Mouse (Mus musculus): ENCODE results near the gene B3galnt1. TPM values are rescaled to one million over a fixed set of nuclear protein-coding genes. Genes with fewer than 3 reads are reported as not detected.

Gene B3galnt1
- polyA plus RNA-seq, 1 experiment from 2014 or later: 39.2 TPM

GRCm38 (mm10) chr3:69532687-69533086 is 66.1 kb downstream of the B3galnt1 start:
- H3K9me3 ChIP-seq (replicated peaks; ENCODE audit: control insufficient read depth, low read length): no peaks in the 10 kb centered on the region
- H3K27ac ChIP-seq (ENCODE audit: low read length): no peak overlapping the region; the same call in 1 of the 2 replicates
- ATAC-seq (ENCODE audit: insufficient read depth, low FRiP score): peak; percentile 86
- no peak overlapping the region for H3K4me2 ChIP-seq (ENCODE audit: low read depth, low read length)
- no peaks in the 10 kb centered on the region for H3K27me3 ChIP-seq (ENCODE audit: control insufficient read depth, insufficient read depth, low read length)
- H3K36me3 ChIP-seq (ENCODE audit: control insufficient read depth, insufficient read depth, low read length): no peaks in the 10 kb centered on the region
- H3K4me3 ChIP-seq (replicated peaks; ENCODE audit: low read length): no peak overlapping the region
- H3K4me1 ChIP-seq (ENCODE audit: control insufficient read depth, insufficient read depth, low read length): no peaks in the 10 kb centered on the region; the same call in none of the 2 replicates
- no peak overlapping the region for H3K9ac ChIP-seq (ENCODE audit: low read length)
- 27% methylated on average over 4 of the region's 4 CpGs for WGBS

DNA sequence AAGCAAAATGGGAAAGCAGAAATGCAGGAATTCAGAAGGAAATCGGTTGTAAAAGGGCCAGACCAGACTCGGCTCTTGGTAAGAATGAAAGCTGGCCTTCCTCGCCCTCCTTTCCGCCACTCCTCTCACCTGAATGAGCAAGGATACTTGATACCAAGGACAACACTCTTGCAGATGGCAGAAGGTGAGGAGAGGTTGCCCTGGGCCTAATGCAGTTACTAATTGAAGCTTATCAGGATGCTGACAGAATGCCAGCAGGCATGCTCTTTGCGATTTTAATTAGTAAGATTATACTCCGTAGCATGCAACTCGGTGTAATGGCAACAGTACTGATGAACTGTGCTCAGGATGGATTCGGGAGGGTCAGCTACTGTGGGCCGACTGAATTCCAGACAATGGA is 67.2 kb downstream of the B3galnt1 start:
- 88% methylated on average over 9 of the region's 9 CpGs for WGBS
- Histone ChIP-seq H3K36me3 (ENCODE audit: control insufficient read depth, insufficient read depth, low read length) (no peaks in the 10 kb centered on the region), H3K27me3 (ENCODE audit: control insufficient read depth, insufficient read depth, low read length) (no peaks in the 10 kb centered on the region), H3K9ac (ENCODE audit: low read length) (no peak overlapping the region), H3K4me2 (ENCODE audit: low read depth, low read length) (no peak overlapping the region), H3K27ac (ENCODE audit: low read length) (no peak overlapping the region), H3K4me1 (ENCODE audit: control insufficient read depth, insufficient read depth, low read length) (no peaks in the 10 kb centered on the region; the same call in none of the 2 replicates), H3K9me3 (replicated peaks; ENCODE audit: control insufficient read depth, low read length) (no peaks in the 10 kb centered on the region), H3K4me3 (replicated peaks; ENCODE audit: low read length) (no peak overlapping the region)
- no peak for ATAC-seq (ENCODE audit: insufficient read depth, low FRiP score)

GRCm38 (mm10) chr3:69529576-69529975 is 69.2 kb downstream of the B3galnt1 start:
- Histone ChIP-seq H3K4me2 (ENCODE audit: low read depth, low read length) (no peak overlapping the region), H3K9me3 (replicated peaks; ENCODE audit: control insufficient read depth, low read length) (no peaks in the 10 kb centered on the region), H3K4me3 (replicated peaks; ENCODE audit: low read length) (no peak overlapping the region), H3K9ac (ENCODE audit: low read length) (no peak overlapping the region), H3K27ac (ENCODE audit: low read length) (no peak overlapping the region), H3K27me3 (ENCODE audit: control insufficient read depth, insufficient read depth, low read length) (no peaks in the 10 kb centered on the region), H3K4me1 (ENCODE audit: control insufficient read depth, insufficient read depth, low read length) (no peaks in the 10 kb centered on the region), H3K36me3 (ENCODE audit: control insufficient read depth, insufficient read depth, low read length) (no peaks in the 10 kb centered on the region)
- WGBS: 56% methylated on average over 7 of the region's 7 CpGs
- ATAC-seq (ENCODE audit: insufficient read depth, low FRiP score): no peak

GRCm38 (mm10) chr3:69527384-69527783 is 71.4 kb downstream of the B3galnt1 start:
- Histone ChIP-seq H3K4me3 (replicated peaks; ENCODE audit: low read length) (no peak overlapping the region), H3K27me3 (ENCODE audit: control insufficient read depth, insufficient read depth, low read length) (no peaks in the 10 kb centered on the region), H3K27ac (ENCODE audit: low read length) (no peak overlapping the region), H3K4me1 (ENCODE audit: control insufficient read depth, insufficient read depth, low read length) (no peaks in the 10 kb centered on the region), H3K4me2 (ENCODE audit: low read depth, low read length) (no peak overlapping the region), H3K9ac (ENCODE audit: low read length) (no peak overlapping the region), H3K9me3 (replicated peaks; ENCODE audit: control insufficient read depth, low read length) (no peaks in the 10 kb centered on the region), H3K36me3 (ENCODE audit: control insufficient read depth, insufficient read depth, low read length) (no peaks in the 10 kb centered on the region)
- 67% methylated on average over 1 of the region's 1 CpGs for WGBS
- no peak for ATAC-seq (ENCODE audit: insufficient read depth, low FRiP score)

DNA sequence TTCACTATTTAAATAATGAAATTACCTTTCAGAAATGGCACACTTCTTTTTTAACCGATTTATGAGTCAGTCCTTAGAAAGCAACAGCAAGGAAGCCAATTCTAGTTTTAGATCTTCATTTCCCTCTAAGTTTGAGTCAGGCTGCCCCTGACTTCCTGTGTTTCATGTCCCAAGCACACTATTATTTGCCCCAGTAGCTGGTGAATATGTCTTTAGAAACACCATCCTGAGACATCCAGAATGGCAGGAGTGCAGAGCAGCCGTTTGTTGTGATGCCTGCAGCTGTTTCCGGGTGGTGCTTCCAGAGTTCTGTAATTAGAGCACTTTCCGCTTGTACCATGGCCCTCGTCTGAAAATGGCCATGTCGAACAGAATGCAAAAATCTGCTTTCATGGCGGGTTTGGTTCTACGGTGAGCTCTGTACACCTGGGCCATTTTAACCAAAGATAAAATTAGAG is 73.7 kb downstream of the B3galnt1 start:
- WGBS: 62% methylated on average over 8 of the region's 8 CpGs
- Histone ChIP-seq H3K4me1 (ENCODE audit: control insufficient read depth, insufficient read depth, low read length) (peaks cover 6% of the 10 kb centered on the region; the same call in 1 of the 2 replicates), H3K27me3 (ENCODE audit: control insufficient read depth, insufficient read depth, low read length) (no peaks in the 10 kb centered on the region), H3K27ac (ENCODE audit: low read length) (no peak overlapping the region), H3K4me2 (ENCODE audit: low read depth, low read length) (no peak overlapping the region), H3K9ac (ENCODE audit: low read length) (no peak overlapping the region), H3K36me3 (ENCODE audit: control insufficient read depth, insufficient read depth, low read length) (no peaks in the 10 kb centered on the region), H3K9me3 (replicated peaks; ENCODE audit: control insufficient read depth, low read length) (no peaks in the 10 kb centered on the region), H3K4me3 (replicated peaks; ENCODE audit: low read length) (no peak overlapping the region)
- no peak for ATAC-seq (ENCODE audit: insufficient read depth, low FRiP score)

- Histone ChIP-seq H3K27me3 (ENCODE audit: control insufficient read depth, insufficient read depth, low read length) (no peaks in the 10 kb centered on the region), H3K36me3 (ENCODE audit: control insufficient read depth, insufficient read depth, low read length) (no peaks in the 10 kb centered on the region), H3K4me1 (ENCODE audit: control insufficient read depth, insufficient read depth, low read length) (peaks cover 11% of the 10 kb centered on the region; the same call in 1 of the 2 replicates), H3K27ac (ENCODE audit: low read length) (no peak overlapping the region), H3K9ac (ENCODE audit: low read length) (no peak overlapping the region), H3K9me3 (replicated peaks; ENCODE audit: control insufficient read depth, low read length) (no peaks in the 10 kb centered on the region), H3K4me2 (ENCODE audit: low read depth, low read length) (no peak overlapping the region), H3K4me3 (replicated peaks; ENCODE audit: low read length) (no peak overlapping the region)
- WGBS: 55% methylated on average over 8 of the region's 8 CpGs
- no peak for ATAC-seq (ENCODE audit: insufficient read depth, low FRiP score)
Measured at GRCm38 (mm10) chr3:69524356-69525071, 74.2 kb downstream of the B3galnt1 start.

Other genes starting within 250 kb of the B3galnt1 start
- gene Nmd3, start 123.0 kb upstream of the B3galnt1 start, polyA plus RNA-seq (2015; fragmentation: Nextera tagmentation; extraction: Ambion mirVana): 125 and 130 TPM in 2 replicates

Data from stomach, embryonic 16.5 days (tissue).